Mouse (Mus musculus) intestine, embryonic 15.5 days (tissue): ENCODE data around the gene Smco3. TPM values are rescaled to one million over a fixed set of nuclear protein-coding genes. Genes with fewer than 3 reads are reported as not detected.
"Not testable (repeated sequence)": the region's sequence is repeated elsewhere in the genome, so short reads cannot be mapped to it uniquely, and the experiment has no call there.

Source experiments
- ATAC-seq: fragments of 200-750 bp; cut with Nextera tagmentation; 2 replicates; pipeline ENCODE4 v1.8.0; 2017; ENCODE audit warnings: moderate TSS enrichment, moderate library complexity
- H3K27ac ChIP-seq: fragments of 300-500 bp; sonication (generic); 2 replicates; pipeline ENCODE4 v1.5.1; 2015; ENCODE audit warnings: mild to moderate bottlenecking, inconsistent platforms
- H3K27me3 ChIP-seq: fragments of 300-500 bp; sonication (generic); replicated peaks from 2 replicates; pipeline ENCODE4 v1.6.1; 2015; ENCODE audit warnings: inconsistent platforms
- H3K36me3 ChIP-seq: fragments of 300-500 bp; sonication (generic); 2 replicates; pipeline ENCODE4 v1.6.1; 2015; ENCODE audit warnings: inconsistent platforms
- H3K4me1 ChIP-seq: fragments of 300-500 bp; sonication (generic); replicated peaks from 2 replicates; pipeline ENCODE4 v1.6.1; 2015; ENCODE audit warnings: inconsistent platforms
- H3K4me2 ChIP-seq: fragments of 300-500 bp; sonication (generic); replicated peaks from 2 replicates; pipeline ENCODE4 v1.6.1; 2015; ENCODE audit warnings: mild to moderate bottlenecking, inconsistent platforms
- H3K4me3 ChIP-seq: fragments of 300-500 bp; sonication (generic); replicated peaks from 2 replicates; pipeline ENCODE4 v1.5.1; 2015; ENCODE audit warnings: inconsistent platforms
- H3K9ac ChIP-seq: fragments of 300-500 bp; sonication (generic); 2 replicates; pipeline ENCODE4 v1.6.1; 2015; ENCODE audit warnings: inconsistent platforms
- H3K9me3 ChIP-seq: fragments of 300-500 bp; sonication (generic); 2 replicates; pipeline ENCODE4 v1.6.1; 2016; ENCODE audit warnings: inconsistent platforms
- WGBS: fragments of 180-500 bp; shearing (Covaris S2); methylation state at CpG from one replicate; pipeline ENCODE4 v1.1.7; 2015; 5-methylcytosine and 5-hydroxymethylcytosine counted together
- polyA plus RNA-seq: library from polyadenylated mRNA; unstranded; fragments of >200 nt; fragmentation: Nextera tagmentation; extraction: Ambion mirVana; gene quantifications from 2 replicates; pipeline ENCODE4 v1.2.1, GENCODE M21; 2015

Smco3 gene
- polyA plus RNA-seq, 1 experiment from 2014 or later: 3.4 TPM

GRCm38 (mm10) chr6:136803093-136803738, 32.0 kb downstream of the Smco3 start:
- ATAC-seq: 0 out of 2 replicates have a peak, but pooled peaks have one; percentile 0

GRCm38 (mm10) chr6:136801274-136801673, 34.0 kb downstream of the Smco3 start:
- Histone ChIP-seq H3K9ac (no peak overlapping the region), H3K36me3 (no peaks in the 10 kb centered on the region), H3K27ac (no peak overlapping the region), H3K4me2 (no peak overlapping the region), H3K27me3 (no peaks in the 10 kb centered on the region), H3K4me1 (peaks cover 4% of the 10 kb centered on the region; the same call in 1 of the 2 replicates), H3K9me3 (no peaks in the 10 kb centered on the region), H3K4me3 (no peak overlapping the region)
- WGBS: 66% methylated on average over 6 of the region's 6 CpGs
- no peak for ATAC-seq

More at GRCm38 (mm10) chr6:136803093-136803738, 32.0 kb downstream of the Smco3 start:
- Histone ChIP-seq H3K4me1 (peaks cover 10% of the 10 kb centered on the region; the same call in 1 of the 2 replicates), H3K9ac (peak overlapping the region; percentile 91; the same call in 1 of the 2 replicates), H3K4me2 (peak overlapping the region; percentile 91), H3K4me3 (peak overlapping the region; percentile 68), H3K27me3 (no peaks in the 10 kb centered on the region), H3K9me3 (no peaks in the 10 kb centered on the region), H3K36me3 (no peaks in the 10 kb centered on the region), H3K27ac (peak overlapping the region; percentile 100)
- WGBS: 12% methylated on average over 12 of the region's 12 CpGs

GRCm38 (mm10) chr6:136800710-136801109, 34.5 kb downstream of the Smco3 start:
- Histone ChIP-seq H3K4me2 (no peak overlapping the region), H3K9ac (no peak overlapping the region), H3K27me3 (no peaks in the 10 kb centered on the region), H3K9me3 (no peaks in the 10 kb centered on the region), H3K36me3 (no peaks in the 10 kb centered on the region), H3K27ac (no peak overlapping the region), H3K4me1 (peaks cover 4% of the 10 kb centered on the region; the same call in 1 of the 2 replicates), H3K4me3 (no peak overlapping the region)
- ATAC-seq: no peak
- 89% methylated on average over 8 of the region's 8 CpGs for WGBS

- H3K4me3 ChIP-seq, H3K9ac ChIP-seq, H3K36me3 ChIP-seq, H3K27ac ChIP-seq, H3K4me1 ChIP-seq, H3K4me2 ChIP-seq, H3K27me3 ChIP-seq, ATAC-seq, H3K9me3 ChIP-seq: not testable (repeated sequence)
- WGBS: 85% methylated on average over 3 of the region's 3 CpGs
Observed at GRCm38 (mm10) chr6:136797874-136798693, 37.2 kb downstream of the Smco3 start.

GRCm38 (mm10) chr6:136795850-136796249, 39.4 kb downstream of the Smco3 start:
- Histone ChIP-seq H3K27ac (no peak overlapping the region), H3K4me1 (peaks cover 6% of the 10 kb centered on the region; the same call in 1 of the 2 replicates), H3K9me3 (no peaks in the 10 kb centered on the region), H3K27me3 (no peaks in the 10 kb centered on the region), H3K9ac (no peak overlapping the region), H3K4me3 (no peak overlapping the region), H3K36me3 (no peaks in the 10 kb centered on the region), H3K4me2 (no peak overlapping the region)
- no peak for ATAC-seq
- WGBS: 65% methylated on average over 6 of the region's 6 CpGs

- H3K4me3 ChIP-seq: no peak overlapping the region
- H3K27me3 ChIP-seq: no peaks in the 10 kb centered on the region
- H3K9me3 ChIP-seq: no peaks in the 10 kb centered on the region
- 64% methylated on average over 1 of the region's 1 CpGs for WGBS
- no peak overlapping the region for H3K9ac ChIP-seq
- no peak for ATAC-seq
- no peaks in the 10 kb centered on the region for H3K36me3 ChIP-seq
- H3K4me2 ChIP-seq: no peak overlapping the region
- H3K27ac ChIP-seq: no peak overlapping the region
- peaks cover 6% of the 10 kb centered on the region; the same call in 1 of the 2 replicates for H3K4me1 ChIP-seq
Observed at GRCm38 (mm10) chr6:136795110-136795509, 40.1 kb downstream of the Smco3 start.

GRCm38 (mm10) chr6:136793831-136794525, 41.3 kb downstream of the Smco3 start:
- no peaks in the 10 kb centered on the region for H3K9me3 ChIP-seq
- no peaks in the 10 kb centered on the region for H3K36me3 ChIP-seq
- peak overlapping the region; percentile 70 for H3K4me2 ChIP-seq
- peak overlapping the region; percentile 36 for H3K9ac ChIP-seq
- peak overlapping the region; percentile 39 for H3K4me3 ChIP-seq
- peaks cover 6% of the 10 kb centered on the region; the same call in 1 of the 2 replicates for H3K4me1 ChIP-seq
- no peak overlapping the region for H3K27ac ChIP-seq
- peak; percentile 56 for ATAC-seq
- under 1% methylated on average over 22 of the region's 24 CpGs for WGBS
- H3K27me3 ChIP-seq: no peaks in the 10 kb centered on the region

GRCm38 (mm10) chr6:136792884-136793758, 42.1 kb downstream of the Smco3 start:
- Histone ChIP-seq H3K4me1 (peaks cover 6% of the 10 kb centered on the region; the same call in 1 of the 2 replicates), H3K4me3 (peak overlapping the region; percentile 39), H3K4me2 (peak overlapping the region; percentile 70), H3K9ac (no peak overlapping the region), H3K9me3 (no peaks in the 10 kb centered on the region), H3K36me3 (no peaks in the 10 kb centered on the region), H3K27ac (no peak overlapping the region), H3K27me3 (no peaks in the 10 kb centered on the region)
- 33% methylated on average over 16 of the region's 16 CpGs for WGBS
- peak; percentile 34; the same call in 1 of the 2 replicates for ATAC-seq

GRCm38 (mm10) chr6:136789391-136789971, 45.8 kb downstream of the Smco3 start:
- H3K9me3 ChIP-seq: no peaks in the 10 kb centered on the region
- H3K4me1 ChIP-seq: peaks cover 6% of the 10 kb centered on the region; the same call in 1 of the 2 replicates
- H3K4me2 ChIP-seq: no peak overlapping the region
- H3K27ac ChIP-seq: peak overlapping the region; percentile 48
- peak; percentile 62 for ATAC-seq
- H3K36me3 ChIP-seq: no peaks in the 10 kb centered on the region
- 42% methylated on average over 5 of the region's 5 CpGs for WGBS
- H3K4me3 ChIP-seq: no peak overlapping the region
- no peak overlapping the region for H3K9ac ChIP-seq
- H3K27me3 ChIP-seq: no peaks in the 10 kb centered on the region

- Histone ChIP-seq H3K27ac (peak overlapping the region; percentile 79; the same call in 1 of the 2 replicates), H3K4me2 (peak overlapping the region; percentile 38), H3K4me3 (no peak overlapping the region), H3K4me1 (0 out of 2 replicates have a peak, but pooled peaks cover 5% of the 10 kb centered on the region), H3K9me3 (no peaks in the 10 kb centered on the region), H3K27me3 (no peaks in the 10 kb centered on the region), H3K36me3 (no peaks in the 10 kb centered on the region), H3K9ac (no peak overlapping the region)
- WGBS: 67% methylated on average over 9 of the region's 9 CpGs
- ATAC-seq: no peak
Observed at GRCm38 (mm10) chr6:136782761-136783160, 52.5 kb downstream of the Smco3 start.

- WGBS: 60% methylated on average over 12 of the region's 12 CpGs
- H3K27me3 ChIP-seq: no peaks in the 10 kb centered on the region
- no peaks in the 10 kb centered on the region for H3K9me3 ChIP-seq
- peak overlapping the region; percentile 41 for H3K4me3 ChIP-seq
- H3K4me2 ChIP-seq: peak overlapping the region; percentile 38
- H3K36me3 ChIP-seq: no peaks in the 10 kb centered on the region
- 0 out of 2 replicates have a peak, but pooled peaks cover 5% of the 10 kb centered on the region for H3K4me1 ChIP-seq
- no peak overlapping the region for H3K9ac ChIP-seq
- H3K27ac ChIP-seq: peak overlapping the region; percentile 79
- peak; percentile 69 for ATAC-seq
Observed at GRCm38 (mm10) chr6:136782146-136782545, 53.1 kb downstream of the Smco3 start.
